Mouse (Mus musculus): ENCODE results near the gene Dstyk. TPM values are rescaled to one million over a fixed set of nuclear protein-coding genes. Genes with fewer than 3 reads are reported as not detected.

The Dstyk gene
- polyA plus RNA-seq, 1 experiment from 2014 or later = 10.6 TPM

DNA sequence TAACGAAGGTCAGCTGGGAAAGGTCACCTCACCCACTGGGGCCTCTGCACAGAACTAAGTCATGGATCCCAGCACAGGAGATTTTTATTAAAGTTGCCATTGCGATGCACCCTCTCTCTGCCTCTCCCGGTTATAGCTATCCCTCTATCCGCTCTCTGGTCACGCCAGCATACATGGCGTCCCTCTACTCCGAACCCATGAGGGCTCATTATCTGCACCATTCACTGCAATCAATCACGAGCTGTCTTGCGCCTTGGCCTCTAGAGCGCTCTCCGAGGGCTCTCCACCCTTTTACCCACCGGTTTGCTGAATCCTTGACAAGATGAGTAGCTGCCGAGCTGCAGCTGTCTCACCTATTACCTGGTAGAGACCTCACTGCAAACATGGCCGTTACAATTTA is 32.1 kb upstream of the Dstyk start:
- Histone ChIP-seq H3K4me3 (replicated peaks; ENCODE audit: low read depth, low read length) (no peak overlapping the region), H3K9ac (replicated peaks; ENCODE audit: low read length) (no peak overlapping the region; the same call in 1 of the 2 replicates), H3K4me2 (ENCODE audit: low read length) (peak overlapping the region; percentile 15; the same call in 1 of the 2 replicates), H3K36me3 (ENCODE audit: control insufficient read depth, insufficient read depth, low read length) (peaks cover 13% of the 10 kb centered on the region), H3K27ac (replicated peaks; ENCODE audit: low read depth, low read length) (peak overlapping the region; percentile 42; the same call in 1 of the 2 replicates), H3K9me3 (ENCODE audit: control insufficient read depth, low read length) (no peaks in the 10 kb centered on the region), H3K4me1 (ENCODE audit: control insufficient read depth, insufficient read depth, low read length) (peaks cover 54% of the 10 kb centered on the region), H3K27me3 (ENCODE audit: control insufficient read depth, insufficient read depth, low read length) (no peaks in the 10 kb centered on the region)
- no peak for DNase-seq
- no peak for ATAC-seq (ENCODE audit: low FRiP score, low TSS enrichment)
- 61% methylated on average over 14 of the region's 14 CpGs for WGBS

DNA sequence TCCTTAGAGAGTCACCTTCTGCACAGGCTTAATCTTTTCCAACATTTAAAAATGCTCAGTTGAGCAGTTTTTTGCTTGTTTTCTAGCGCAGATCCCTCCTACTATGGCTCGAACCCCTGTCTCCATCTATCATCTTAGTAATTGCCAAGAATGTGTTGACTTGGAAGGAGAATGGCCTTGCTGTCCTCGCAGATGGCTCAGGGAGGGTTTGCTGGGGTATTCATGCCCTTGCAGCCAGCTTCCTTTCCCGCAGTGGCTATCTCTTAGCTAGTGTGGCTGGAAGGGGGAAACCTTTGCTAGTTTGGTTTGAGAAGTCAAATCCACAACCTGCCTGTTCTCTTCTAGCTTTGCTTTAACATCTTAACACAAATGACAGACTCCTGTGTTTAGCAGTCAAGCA is 31.6 kb upstream of the Dstyk start:
- peaks cover 9% of the 10 kb centered on the region; the same call in 1 of the 2 replicates for H3K36me3 ChIP-seq (ENCODE audit: control insufficient read depth, insufficient read depth, low read length)
- DNase-seq (no peak), ATAC-seq (ENCODE audit: low FRiP score, low TSS enrichment) (no peak)
- WGBS = 91% methylated on average over 4 of the region's 4 CpGs
- H3K27ac ChIP-seq (replicated peaks; ENCODE audit: low read depth, low read length) = peak overlapping the region; percentile 42; the same call in 1 of the 2 replicates
- no peak overlapping the region for H3K4me3 ChIP-seq (replicated peaks; ENCODE audit: low read depth, low read length)
- peaks cover 57% of the 10 kb centered on the region for H3K4me1 ChIP-seq (ENCODE audit: control insufficient read depth, insufficient read depth, low read length)
- H3K9ac ChIP-seq (replicated peaks; ENCODE audit: low read length) = no peak overlapping the region
- no peaks in the 10 kb centered on the region for H3K27me3 ChIP-seq (ENCODE audit: control insufficient read depth, insufficient read depth, low read length)
- H3K4me2 ChIP-seq (ENCODE audit: low read length) = peak overlapping the region; percentile 15; the same call in 1 of the 2 replicates
- H3K9me3 ChIP-seq (ENCODE audit: control insufficient read depth, low read length) = no peaks in the 10 kb centered on the region

DNA sequence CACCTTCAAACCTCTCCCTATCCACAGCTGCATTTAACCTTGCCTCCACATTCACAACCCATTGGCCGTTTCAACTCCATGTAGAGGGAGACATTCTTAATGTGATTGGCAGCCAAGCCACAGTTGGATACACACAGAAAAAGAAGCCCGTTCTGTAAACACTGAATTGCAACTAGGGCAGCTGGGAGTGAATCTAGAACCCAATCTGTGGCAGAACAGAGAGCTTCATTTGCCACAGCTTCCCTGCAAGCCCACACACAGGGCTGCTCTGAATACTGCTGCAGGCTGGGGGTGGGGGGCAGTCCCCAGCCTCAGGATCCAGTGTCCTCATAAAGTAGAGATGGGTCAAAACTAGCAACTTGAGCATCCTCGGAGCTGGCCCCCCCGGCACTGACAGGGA is 31.1 kb upstream of the Dstyk start:
- DNase-seq (no peak), ATAC-seq (ENCODE audit: low FRiP score, low TSS enrichment) (no peak)
- H3K36me3 ChIP-seq (ENCODE audit: control insufficient read depth, insufficient read depth, low read length) = 0 out of 2 replicates have a peak, but pooled peaks cover 4% of the 10 kb centered on the region
- WGBS = 74% methylated on average over 4 of the region's 4 CpGs
- no peak overlapping the region for H3K9ac ChIP-seq (replicated peaks; ENCODE audit: low read length)
- H3K4me2 ChIP-seq (ENCODE audit: low read length) = no peak overlapping the region
- no peaks in the 10 kb centered on the region for H3K27me3 ChIP-seq (ENCODE audit: control insufficient read depth, insufficient read depth, low read length)
- H3K4me1 ChIP-seq (ENCODE audit: control insufficient read depth, insufficient read depth, low read length) = peaks cover 57% of the 10 kb centered on the region
- H3K9me3 ChIP-seq (ENCODE audit: control insufficient read depth, low read length) = no peaks in the 10 kb centered on the region
- no peak overlapping the region for H3K27ac ChIP-seq (replicated peaks; ENCODE audit: low read depth, low read length)
- H3K4me3 ChIP-seq (replicated peaks; ENCODE audit: low read depth, low read length) = no peak overlapping the region

DNA sequence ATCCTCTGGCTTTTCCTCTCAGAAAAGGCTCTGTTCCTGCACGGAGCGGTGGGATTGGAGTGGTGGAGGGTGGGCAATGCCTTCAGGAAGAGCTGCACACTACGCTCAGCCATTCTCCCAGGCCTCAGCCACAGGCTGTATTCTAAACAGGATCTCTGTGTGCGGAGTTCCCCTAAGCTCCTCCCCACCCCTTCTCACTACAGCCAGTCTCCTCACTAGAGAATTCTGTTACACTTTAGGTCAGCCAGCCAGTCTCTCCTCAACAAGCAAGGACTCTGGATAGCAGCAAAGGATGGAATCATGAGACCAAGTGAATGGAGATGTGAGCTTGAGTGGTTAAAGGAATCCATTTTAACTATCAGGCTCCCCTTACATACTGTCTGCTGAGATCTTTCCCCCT is 29.4 kb upstream of the Dstyk start:
- H3K4me2 ChIP-seq (ENCODE audit: low read length) = peak overlapping the region; percentile 88

DNA sequence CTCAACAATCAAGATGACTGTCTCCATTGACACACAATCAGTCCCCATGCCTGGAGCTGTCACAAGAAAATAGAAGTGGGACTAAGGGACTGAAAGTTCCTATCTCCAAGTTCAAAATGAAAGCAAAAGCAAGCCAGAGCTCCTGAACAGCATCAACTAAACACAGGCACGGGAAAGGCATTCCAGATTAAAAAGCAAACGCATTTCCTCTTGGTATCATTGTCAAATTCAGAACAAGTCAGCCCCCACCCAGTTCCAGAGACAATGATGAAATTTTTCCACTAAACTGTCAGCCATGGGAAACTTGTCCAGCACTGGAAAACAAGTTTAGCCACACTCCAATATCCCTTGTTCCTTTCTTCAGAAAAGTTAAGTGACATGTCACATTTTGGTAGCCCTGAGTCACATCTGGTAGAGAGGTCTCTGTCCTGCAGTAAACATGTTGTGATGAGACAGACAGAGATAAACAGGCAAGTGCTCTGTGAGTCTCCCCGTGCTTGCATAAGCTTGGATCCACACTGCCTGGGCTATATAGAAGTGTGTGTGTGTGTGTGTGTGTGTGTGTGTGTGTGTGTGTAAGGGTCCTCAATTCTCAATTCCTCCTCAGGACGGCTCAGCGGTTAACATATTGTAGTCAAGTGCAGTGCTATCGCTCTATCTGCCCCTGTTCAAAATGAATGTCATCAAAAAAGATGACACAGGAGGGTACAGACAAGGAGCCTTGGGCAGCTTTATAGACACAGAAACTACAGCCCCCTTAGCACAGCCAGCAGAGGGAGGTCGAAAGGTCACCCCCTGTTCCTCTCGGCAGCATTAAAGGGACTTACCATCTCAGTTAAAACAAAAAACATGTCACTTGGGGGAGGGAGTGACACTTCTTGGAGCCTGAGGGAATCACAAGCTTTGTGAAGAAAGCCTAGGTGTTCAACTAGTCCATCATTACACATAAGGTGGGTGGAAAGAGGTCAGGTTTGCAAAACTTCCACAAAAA is 28.2 kb upstream of the Dstyk start:
- Histone ChIP-seq H3K36me3 (ENCODE audit: control insufficient read depth, insufficient read depth, low read length) (no peaks in the 10 kb centered on the region), H3K4me3 (replicated peaks; ENCODE audit: low read depth, low read length) (peak overlapping the region; percentile 57), H3K27me3 (ENCODE audit: control insufficient read depth, insufficient read depth, low read length) (no peaks in the 10 kb centered on the region), H3K4me1 (ENCODE audit: control insufficient read depth, insufficient read depth, low read length) (peaks cover 56% of the 10 kb centered on the region), H3K9ac (replicated peaks; ENCODE audit: low read length) (peak overlapping the region; percentile 87), H3K4me2 (ENCODE audit: low read length) (peak overlapping the region; percentile 88), H3K27ac (replicated peaks; ENCODE audit: low read depth, low read length) (peak overlapping the region; percentile 89; the same call in 1 of the 2 replicates), H3K9me3 (ENCODE audit: control insufficient read depth, low read length) (no peaks in the 10 kb centered on the region)
- ATAC-seq (ENCODE audit: low FRiP score, low TSS enrichment) (no peak), DNase-seq (no peak)
- 45% methylated on average over 8 of the region's 8 CpGs for WGBS

More for the DNA sequence above, 29.4 kb upstream of the Dstyk start:
- Histone ChIP-seq H3K27me3 (ENCODE audit: control insufficient read depth, insufficient read depth, low read length) (no peaks in the 10 kb centered on the region), H3K9me3 (ENCODE audit: control insufficient read depth, low read length) (no peaks in the 10 kb centered on the region), H3K4me3 (replicated peaks; ENCODE audit: low read depth, low read length) (peak overlapping the region; percentile 3), H3K4me1 (ENCODE audit: control insufficient read depth, insufficient read depth, low read length) (peaks cover 57% of the 10 kb centered on the region), H3K27ac (replicated peaks; ENCODE audit: low read depth, low read length) (peak overlapping the region; percentile 21), H3K36me3 (ENCODE audit: control insufficient read depth, insufficient read depth, low read length) (no peaks in the 10 kb centered on the region), H3K9ac (replicated peaks; ENCODE audit: low read length) (peak overlapping the region; percentile 32; the same call in 1 of the 2 replicates)
- 22% methylated on average over 4 of the region's 4 CpGs for WGBS
- DNase-seq (peak; percentile 56), ATAC-seq (ENCODE audit: low FRiP score, low TSS enrichment) (no peak)

DNA sequence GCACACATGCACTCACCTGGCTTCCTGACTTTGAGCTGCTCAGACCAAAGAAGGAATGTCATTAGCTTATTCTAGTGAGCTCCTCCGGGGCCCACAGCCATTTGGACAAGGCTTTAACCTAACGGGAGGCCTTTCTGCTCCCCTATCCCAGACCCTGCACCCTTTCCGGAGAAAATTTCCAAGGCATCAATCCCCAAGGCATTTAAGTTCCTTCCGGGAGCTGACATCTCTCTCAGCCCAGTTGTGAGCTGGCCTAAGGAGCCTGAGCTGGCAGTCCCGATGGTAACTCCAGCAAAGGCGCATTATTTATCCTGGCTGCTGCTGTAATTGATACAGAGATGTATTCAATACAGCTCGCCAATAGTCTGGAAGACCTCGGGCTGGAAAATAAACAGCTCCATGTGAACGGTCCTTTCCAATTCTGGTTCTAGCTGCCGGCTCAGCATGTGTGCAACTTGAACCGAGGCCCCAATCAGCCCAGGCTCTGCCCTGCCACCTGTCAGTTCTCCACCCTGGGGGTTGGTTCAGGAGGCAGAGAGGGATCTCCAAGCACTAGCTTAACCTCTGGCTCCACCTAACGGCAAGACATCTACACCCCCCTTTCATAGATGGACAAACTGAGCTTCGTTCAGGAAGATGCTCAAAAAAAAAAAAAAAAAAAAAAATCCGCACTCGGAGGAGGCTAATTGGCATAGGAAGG is 27.3 kb upstream of the Dstyk start:
- H3K9ac ChIP-seq (replicated peaks; ENCODE audit: low read length) = peak overlapping the region; percentile 87
- ATAC-seq (ENCODE audit: low FRiP score, low TSS enrichment) (no peak), DNase-seq (peak; percentile 78)
- H3K4me2 ChIP-seq (ENCODE audit: low read length) = peak overlapping the region; percentile 88
- WGBS = 6% methylated on average over 15 of the region's 15 CpGs
- H3K4me3 ChIP-seq (replicated peaks; ENCODE audit: low read depth, low read length) = peak overlapping the region; percentile 57
- H3K36me3 ChIP-seq (ENCODE audit: control insufficient read depth, insufficient read depth, low read length) = no peaks in the 10 kb centered on the region
- no peaks in the 10 kb centered on the region for H3K9me3 ChIP-seq (ENCODE audit: control insufficient read depth, low read length)
- peaks cover 47% of the 10 kb centered on the region for H3K4me1 ChIP-seq (ENCODE audit: control insufficient read depth, insufficient read depth, low read length)
- H3K27me3 ChIP-seq (ENCODE audit: control insufficient read depth, insufficient read depth, low read length) = no peaks in the 10 kb centered on the region
- peak overlapping the region; percentile 89 for H3K27ac ChIP-seq (replicated peaks; ENCODE audit: low read depth, low read length)

DNA sequence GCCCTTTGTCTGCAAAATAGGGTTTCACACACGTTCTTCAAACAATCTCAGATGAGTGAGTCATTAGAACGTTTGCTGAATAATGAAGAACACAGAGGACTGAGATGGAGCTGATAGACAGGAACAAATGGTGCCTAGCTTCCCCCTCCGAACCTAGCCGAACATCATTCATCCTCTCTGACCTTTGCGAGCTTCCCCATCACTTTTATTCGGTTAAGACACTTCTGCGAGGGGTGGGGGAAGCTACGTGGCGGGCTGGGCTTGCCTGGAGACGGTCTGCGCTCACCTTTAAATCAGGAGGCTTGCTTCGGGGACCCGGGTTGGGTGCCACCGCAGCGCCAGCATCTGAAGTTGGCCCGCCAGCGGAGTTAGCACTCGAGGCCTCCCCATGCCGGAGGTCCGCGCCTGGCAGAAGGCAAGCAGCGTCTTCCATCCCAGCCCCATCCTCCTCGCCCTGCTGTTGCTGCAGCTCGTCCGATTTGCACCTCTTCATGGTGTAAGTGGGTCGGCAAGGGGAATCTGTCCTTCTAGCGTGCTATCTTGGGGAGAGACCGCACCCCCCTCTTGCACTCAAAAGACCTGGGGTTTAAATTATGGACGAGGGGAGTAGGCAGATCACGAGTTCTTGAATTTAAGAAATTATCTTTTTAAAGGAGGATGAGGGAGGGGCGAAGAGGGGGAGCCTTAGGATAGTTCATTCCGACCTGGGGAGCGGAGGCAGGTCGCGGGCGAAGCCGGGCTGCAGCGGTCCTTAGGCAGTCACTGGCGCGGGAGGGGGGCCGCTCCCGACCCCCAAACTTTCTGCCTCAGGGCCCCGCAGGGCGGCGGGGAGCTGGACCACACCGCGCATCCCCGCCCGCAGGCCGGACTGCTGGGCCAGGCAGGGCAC is 26.4 kb upstream of the Dstyk start, which contains the start of gene Tmcc2:
Tmcc2 (minus strand) TSS at position 591 of the 889 bp plus-strand sequence.
- ATAC-seq (ENCODE audit: low FRiP score, low TSS enrichment) (peak; percentile 48), DNase-seq (peak; percentile 68)
- Histone ChIP-seq H3K9me3 (ENCODE audit: control insufficient read depth, low read length) (no peaks in the 10 kb centered on the region), H3K4me2 (ENCODE audit: low read length) (peak within 1 kb of the TSS; percentile 88), H3K9ac (replicated peaks; ENCODE audit: low read length) (peak within 1 kb of the TSS; percentile 87), H3K27ac (replicated peaks; ENCODE audit: low read depth, low read length) (peak within 1 kb of the TSS; percentile 89), H3K4me1 (ENCODE audit: control insufficient read depth, insufficient read depth, low read length) (peaks cover 38% of the 10 kb centered on the region), H3K27me3 (ENCODE audit: control insufficient read depth, insufficient read depth, low read length) (no peaks in the 10 kb centered on the region), H3K4me3 (replicated peaks; ENCODE audit: low read depth, low read length) (peak within 1 kb of the TSS; percentile 57), H3K36me3 (ENCODE audit: control insufficient read depth, insufficient read depth, low read length) (no peaks in the 10 kb centered on the region)
- under 1% methylated on average over 47 of the region's 50 CpGs for WGBS

DNA sequence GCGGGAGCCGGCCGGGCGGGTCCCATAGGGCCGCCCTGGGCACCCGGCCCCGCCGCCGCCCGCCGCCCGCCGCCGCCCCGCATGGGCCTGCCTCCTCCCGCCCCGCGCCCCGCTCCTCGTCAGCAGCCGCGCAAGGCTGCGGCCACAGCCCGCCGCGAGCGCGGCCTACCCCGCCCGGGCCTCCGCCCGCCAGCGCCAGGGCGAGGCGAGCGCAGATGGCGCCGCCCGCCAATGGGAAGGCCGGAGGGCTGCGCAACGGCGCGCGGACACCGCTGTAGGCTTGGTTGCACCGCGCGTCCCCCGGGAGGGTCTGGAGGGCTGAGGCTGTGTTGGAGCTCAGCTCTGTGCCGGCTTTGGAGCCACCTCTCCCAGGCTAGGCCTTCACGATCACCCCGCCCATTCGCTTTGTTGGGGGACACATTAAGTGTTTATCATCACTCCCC is 25.8 kb upstream of the Dstyk start:
- under 1% methylated on average over 50 of the region's 54 CpGs for WGBS
- Histone ChIP-seq H3K4me3 (replicated peaks; ENCODE audit: low read depth, low read length) (peak overlapping the region; percentile 57), H3K4me2 (ENCODE audit: low read length) (peak overlapping the region; percentile 88), H3K27ac (replicated peaks; ENCODE audit: low read depth, low read length) (peak overlapping the region; percentile 89), H3K9me3 (ENCODE audit: control insufficient read depth, low read length) (no peaks in the 10 kb centered on the region), H3K9ac (replicated peaks; ENCODE audit: low read length) (peak overlapping the region; percentile 87), H3K27me3 (ENCODE audit: control insufficient read depth, insufficient read depth, low read length) (no peaks in the 10 kb centered on the region), H3K36me3 (ENCODE audit: control insufficient read depth, insufficient read depth, low read length) (no peaks in the 10 kb centered on the region), H3K4me1 (ENCODE audit: control insufficient read depth, insufficient read depth, low read length) (peaks cover 33% of the 10 kb centered on the region)
- DNase-seq (peak; percentile 95), ATAC-seq (ENCODE audit: low FRiP score, low TSS enrichment) (peak; percentile 91)
